ENCODE assay signal across 16 mouse cellular contexts in the genomic region with DNA sequence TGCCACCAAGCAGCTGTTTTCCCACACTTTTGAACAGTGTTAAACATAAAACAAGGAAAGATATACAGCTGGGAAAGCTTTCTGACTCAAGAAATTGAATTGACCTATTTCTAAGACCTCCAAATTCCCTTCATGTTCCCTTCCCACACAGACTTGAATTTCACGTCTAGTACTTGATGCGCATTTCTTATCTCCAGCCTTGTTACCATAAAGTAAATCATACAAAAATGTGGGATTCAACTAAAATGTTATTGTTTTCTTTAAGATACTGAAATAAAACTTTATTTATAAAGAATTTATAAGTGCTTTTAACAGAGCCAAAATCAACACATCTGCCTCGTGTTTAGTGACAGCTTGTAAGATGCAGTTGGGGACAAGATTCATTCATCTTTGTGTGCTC.
"Had no signal": no experiment of that assay in that cellular context is flagged by ENCODE, and none has a peak within 500 bp of the region (broad histone marks: within the 10 kb centered on the region; RNA-seq: fewer than 3 reads in every experiment).

No protein-coding gene starts in this region.

- H3K4me3 ChIP-seq: megakaryocyte, embryonic 14.5 days; midbrain, embryonic 13.5 days; midbrain, embryonic 15.5 days; neural tube, embryonic 12.5 days; stomach, embryonic 15.5 days had no signal

- H3K36me3 ChIP-seq: midbrain, embryonic 13.5 days; midbrain, embryonic 15.5 days; neural tube, embryonic 12.5 days; stomach, embryonic 15.5 days had no signal

- ATAC-seq: liver, postnatal 0 days; midbrain, embryonic 13.5 days; midbrain, embryonic 15.5 days had no signal

- H3K9me3 ChIP-seq: midbrain, embryonic 13.5 days; midbrain, embryonic 15.5 days; neural tube, embryonic 12.5 days; stomach, embryonic 15.5 days had no signal

- H3K4me1 ChIP-seq: megakaryocyte, embryonic 14.5 days; midbrain, embryonic 13.5 days; midbrain, embryonic 15.5 days; neural tube, embryonic 12.5 days; stomach, embryonic 15.5 days had no signal

- H3K4me2 ChIP-seq: midbrain, embryonic 11.5 days; midbrain, embryonic 13.5 days; midbrain, embryonic 15.5 days; neural tube, embryonic 12.5 days; stomach, embryonic 15.5 days had no signal

- DNase-seq: liver, postnatal 0 days; lung, adult 2 months; lung, postnatal 14 days; lung, postnatal 36 days; right cerebral cortex, postnatal 14 days; thymus, adult 2 months; thymus, postnatal 25 days; thymus, postnatal 4 days had no signal

- H3K9ac ChIP-seq: liver, postnatal 0 days; midbrain, embryonic 13.5 days; midbrain, embryonic 15.5 days; neural tube, embryonic 12.5 days; stomach, embryonic 15.5 days had no signal

- H3K27ac ChIP-seq: macrophage; midbrain, embryonic 13.5 days; midbrain, embryonic 15.5 days; neural tube, embryonic 12.5 days; stomach, embryonic 15.5 days; stomach, postnatal 0 days had no signal

- H3K27me3 ChIP-seq: megakaryocyte, embryonic 14.5 days; midbrain, embryonic 13.5 days; midbrain, embryonic 15.5 days; neural tube, embryonic 12.5 days; stomach, embryonic 15.5 days had no signal
